Mouse (Mus musculus) left cerebral cortex, adult 2 months (tissue): ENCODE results near the gene Olfr906. TPM values are rescaled to one million over a fixed set of nuclear protein-coding genes. Genes with fewer than 3 reads are reported as not detected.

Experiments
- DNase-seq, 2 experiments: peaks; one replicate each; pipeline ENCODE4 v3.0.0; 2021 to 2022; ENCODE audit warnings: low spot score in 2 of 2, mixed read lengths in 1 of 2; ENCODE audit errors: extremely low spot score in 1 of 2
- H3K27ac ChIP-seq: fragments of 200-600 bp; 2 replicates; pipeline ENCODE4 v1.8.1; 2022
- H3K4me3 ChIP-seq: fragments of 200-600 bp; 2 replicates; pipeline ENCODE4 v1.8.1; 2022
- CTCF ChIP-seq: fragments of 200-600 bp; IDR thresholded peaks from 2 replicates; pipeline ENCODE4 v1.8.1; 2022; ENCODE audit warnings: antibody characterized with exemption, mild to moderate bottlenecking, moderate library complexity
- intact Hi-C: fragments of 180-260 bp; cut with DNase I; formaldehyde crosslinking; loops from one replicate; pipeline ENCODE4 v1.15.1; 2025
- long read RNA-seq, 2 experiments: library from polyadenylated mRNA; stranded (forward); transcript quantifications; one replicate each; pipeline ENCODE4 v2.0.0; 2021; ENCODE audit warnings: borderline mapping rate in 2 of 2
- total RNA-seq, 2 experiments: library from RNA; stranded (reverse); gene quantifications; 2 replicates each; pipeline ENCODE4 v1.2.3; 2021

Olfr906 gene
- total RNA-seq: not detected
- long read RNA-seq, experiment 1: 0 reads
- long read RNA-seq, experiment 2: 0 reads

- DNase-seq: no peak
- H3K4me3 ChIP-seq: no peak within 1 kb of the TSS
- intact Hi-C loops: no loop called here
These were observed at the start of gene Olfr906 for GRCm38 (mm10) chr9:38486785-38487184. Olfr906 (plus strand) TSS chr9:38487085.

GRCm38 (mm10) chr9:38447352-38447751 lies 39.5 kb upstream of the Olfr906 start, which contains the start of gene Olfr902:
Olfr902 (plus strand) TSS chr9:38447652.
- Histone ChIP-seq H3K4me3 (no peak within 1 kb of the TSS), H3K27ac (no peak within 1 kb of the TSS)
- TF ChIP-seq CTCF: no peak
- DNase-seq: no peak
- intact Hi-C loops: no loop called here

More at GRCm38 (mm10) chr9:38486785-38487184, at the start of gene Olfr906:
- H3K27ac ChIP-seq: no peak within 1 kb of the TSS
- no peak for TF ChIP-seq CTCF

- intact Hi-C loops: no loop called here
- no peak within 1 kb of the TSS for H3K27ac ChIP-seq
- DNase-seq: no peak
- no peak within 1 kb of the TSS for H3K4me3 ChIP-seq
- no peak for TF ChIP-seq CTCF
These were observed 24.0 kb upstream of the Olfr906 start, which contains the start of gene Olfr904 for GRCm38 (mm10) chr9:38462844-38463243. Olfr904 (plus strand) TSS chr9:38463144.

GRCm38 (mm10) chr9:38470807-38471206 lies 16.1 kb upstream of the Olfr906 start, which contains the start of gene Olfr905:
Olfr905 (plus strand) TSS chr9:38471107.
- TF ChIP-seq CTCF: no peak
- no peak within 1 kb of the TSS for H3K4me3 ChIP-seq
- no peak within 1 kb of the TSS for H3K27ac ChIP-seq
- DNase-seq: no peak
- intact Hi-C loops: no loop called here

- DNase-seq: no peak
- Histone ChIP-seq H3K4me3 (no peak within 1 kb of the TSS), H3K27ac (no peak within 1 kb of the TSS)
- TF ChIP-seq CTCF: no peak
- intact Hi-C loops: no loop called here
These were observed 8.6 kb downstream of the Olfr906 start, which contains the start of gene Olfr907 for GRCm38 (mm10) chr9:38495501-38495900. Olfr907 (plus strand) TSS chr9:38495801.

GRCm38 (mm10) chr9:38512353-38512752 lies 25.5 kb downstream of the Olfr906 start:
- DNase-seq: no peak

GRCm38 (mm10) chr9:38521280-38521679 lies 34.4 kb downstream of the Olfr906 start, which contains the start of gene Olfr911-ps1:
Olfr911-ps1 (plus strand) TSS chr9:38521580.
- TF ChIP-seq CTCF: no peak
- H3K4me3 ChIP-seq: no peak within 1 kb of the TSS
- intact Hi-C loops: no loop called here
- DNase-seq: no peak
- H3K27ac ChIP-seq: no peak within 1 kb of the TSS

More at GRCm38 (mm10) chr9:38512353-38512752, 25.5 kb downstream of the Olfr906 start:
- no peak overlapping the region for H3K4me3 ChIP-seq
- intact Hi-C loops: no loop called here
- no peak for TF ChIP-seq CTCF
- no peak overlapping the region for H3K27ac ChIP-seq

- intact Hi-C loops: no loop called here
- no peak for TF ChIP-seq CTCF
- no peak for DNase-seq
- Histone ChIP-seq H3K4me3 (no peak within 1 kb of the TSS), H3K27ac (no peak within 1 kb of the TSS)
These were observed 50.7 kb downstream of the Olfr906 start, which contains the start of gene Olfr910 for GRCm38 (mm10) chr9:38537549-38537948. Olfr910 (plus strand) TSS chr9:38537849.

Other genes starting within 250 kb of the Olfr906 start
- gene Olfr143, start 234.3 kb upstream of the Olfr906 start, total RNA-seq: not detected
- not detected for gene Olfr895, start 219.2 kb upstream of the Olfr906 start, total RNA-seq
- not detected for gene Olfr896-ps1, start 196.0 kb upstream of the Olfr906 start, total RNA-seq
- gene Olfr25, start 158.0 kb upstream of the Olfr906 start, total RNA-seq: not detected
- not detected for gene Olfr898, start 138.7 kb upstream of the Olfr906 start, total RNA-seq
- not detected for gene Olfr250, start 120.2 kb upstream of the Olfr906 start, total RNA-seq
- not detected for gene Olfr251, start 110.0 kb upstream of the Olfr906 start, total RNA-seq
- gene Olfr147, start 85.4 kb upstream of the Olfr906 start, total RNA-seq: not detected
- not detected for gene Olfr901, start 57.6 kb upstream of the Olfr906 start, total RNA-seq
- gene Olfr902, start 39.4 kb upstream of the Olfr906 start, total RNA-seq: not detected
- not detected for gene Olfr904, start 23.9 kb upstream of the Olfr906 start, total RNA-seq
- not detected for gene Olfr905, start 16.0 kb upstream of the Olfr906 start, total RNA-seq
- not detected for gene Olfr907, start 8.7 kb downstream of the Olfr906 start, total RNA-seq
- not detected for gene Olfr911-ps1, start 34.5 kb downstream of the Olfr906 start, total RNA-seq
- not detected for gene Olfr910, start 50.8 kb downstream of the Olfr906 start, total RNA-seq
- not detected for gene Olfr912, start 93.1 kb downstream of the Olfr906 start, total RNA-seq
- gene Olfr913, start 105.7 kb downstream of the Olfr906 start, total RNA-seq: not detected
- gene Olfr914, start 118.0 kb downstream of the Olfr906 start, total RNA-seq: not detected
- not detected for gene Olfr916, start 172.8 kb downstream of the Olfr906 start, total RNA-seq
- not detected for gene Olfr917, start 178.8 kb downstream of the Olfr906 start, total RNA-seq
- gene Olfr918, start 187.5 kb downstream of the Olfr906 start, total RNA-seq: not detected
- not detected for gene Olfr919, start 216.6 kb downstream of the Olfr906 start, total RNA-seq
- 1 to 10 TPM; 7.6 to 9.1 TPM for gene Vwa5a, start 231.2 kb downstream of the Olfr906 start, total RNA-seq